Mouse (Mus musculus) liver, postnatal 0 days (tissue): ENCODE measurements at regions not wholly inside any gene's neighbourhood (a gene's known extent, or its start where the extent isn't known, plus 50 kb on each side); places are given as distances from the start of the nearest gene placed in this dataset.

Experiments
- ATAC-seq: fragments of 200-750 bp; cut with Nextera tagmentation; 2 replicates; pipeline ENCODE4 v1.8.0; 2017; ENCODE audit warnings: mild to moderate bottlenecking, moderate library complexity
- DNase-seq: peaks from one replicate; pipeline ENCODE4 v3.0.0-alpha.2; 2016
- H3K27ac ChIP-seq: fragments of 300-500 bp; sonication (generic); 2 replicates; pipeline ENCODE4 v1.5.1; 2014; ENCODE audit warnings: antibody characterized with exemption, moderate library complexity, mild to moderate bottlenecking, low read depth
- H3K27me3 ChIP-seq: fragments of 300-500 bp; sonication (generic); 2 replicates; pipeline ENCODE4 v1.6.1; 2014; ENCODE audit warnings: low read length, control low read depth, mixed read lengths; ENCODE audit not compliant: insufficient read depth
- H3K36me3 ChIP-seq: fragments of 300-500 bp; sonication (generic); replicated peaks from 2 replicates; pipeline ENCODE4 v1.6.1; 2014; ENCODE audit warnings: mild to moderate bottlenecking, control low read depth, low read length, moderate library complexity, mixed read lengths; ENCODE audit not compliant: insufficient read depth
- H3K4me1 ChIP-seq: fragments of 300-500 bp; sonication (generic); 2 replicates; pipeline ENCODE4 v1.6.1; 2014; ENCODE audit warnings: antibody characterized with exemption, mild to moderate bottlenecking, control low read depth; ENCODE audit not compliant: insufficient read depth
- H3K4me2 ChIP-seq: fragments of 300-500 bp; sonication (generic); 2 replicates; pipeline ENCODE4 v1.6.1; 2014; ENCODE audit warnings: low read depth, mild to moderate bottlenecking, low read length, moderate library complexity, mixed read lengths
- H3K4me3 ChIP-seq: fragments of 300-500 bp; sonication (generic); 2 replicates; pipeline ENCODE4 v1.5.1; 2014; ENCODE audit warnings: low read depth, low read length
- H3K9ac ChIP-seq: fragments of 300-500 bp; sonication (generic); replicated peaks from 2 replicates; pipeline ENCODE4 v1.6.1; 2014; ENCODE audit warnings: mild to moderate bottlenecking, moderate library complexity
- H3K9me3 ChIP-seq: fragments of 300-500 bp; sonication (generic); 2 replicates; pipeline ENCODE4 v1.6.1; 2016; ENCODE audit warnings: mild to moderate bottlenecking, control low read depth, low read length, mixed read lengths
- CTCF ChIP-seq: sonication (generic); IDR thresholded peaks from 2 replicates; pipeline ENCODE4 v1.5.1; 2016; ENCODE audit warnings: antibody characterized with exemption, low read depth
- EP300 ChIP-seq: IDR thresholded peaks from 2 replicates; pipeline ENCODE4 v1.6.1; 2016; ENCODE audit warnings: antibody characterized with exemption, low read depth, mild to moderate bottlenecking
- WGBS: fragments of 180-500 bp; shearing (Covaris S2); extraction: QIAGEN DNeasy Blood & Tissue Kit; methylation state at CpG from one replicate; pipeline ENCODE4 v1.1.7; 2014; ENCODE audit not compliant: insufficient replicate concordance; 5-methylcytosine and 5-hydroxymethylcytosine counted together

GRCm38 (mm10) chr7:36921003-36921402 lies 223.1 kb downstream of the Tshz3 start:
- ATAC-seq (no peak), DNase-seq (no peak)
- Histone ChIP-seq H3K27ac (no peak overlapping the region), H3K4me3 (no peak overlapping the region), H3K27me3 (no peaks in the 10 kb centered on the region), H3K9me3 (no peaks in the 10 kb centered on the region), H3K9ac (no peak overlapping the region), H3K36me3 (no peaks in the 10 kb centered on the region), H3K4me2 (no peak overlapping the region), H3K4me1 (no peaks in the 10 kb centered on the region)
- WGBS = 65% methylated on average over 14 of the region's 14 CpGs
- TF ChIP-seq CTCF = no peak

GRCm38 (mm10) chr7:36933490-36933889 lies 235.6 kb downstream of the Tshz3 start:
- DNase-seq = no peak

DNA sequence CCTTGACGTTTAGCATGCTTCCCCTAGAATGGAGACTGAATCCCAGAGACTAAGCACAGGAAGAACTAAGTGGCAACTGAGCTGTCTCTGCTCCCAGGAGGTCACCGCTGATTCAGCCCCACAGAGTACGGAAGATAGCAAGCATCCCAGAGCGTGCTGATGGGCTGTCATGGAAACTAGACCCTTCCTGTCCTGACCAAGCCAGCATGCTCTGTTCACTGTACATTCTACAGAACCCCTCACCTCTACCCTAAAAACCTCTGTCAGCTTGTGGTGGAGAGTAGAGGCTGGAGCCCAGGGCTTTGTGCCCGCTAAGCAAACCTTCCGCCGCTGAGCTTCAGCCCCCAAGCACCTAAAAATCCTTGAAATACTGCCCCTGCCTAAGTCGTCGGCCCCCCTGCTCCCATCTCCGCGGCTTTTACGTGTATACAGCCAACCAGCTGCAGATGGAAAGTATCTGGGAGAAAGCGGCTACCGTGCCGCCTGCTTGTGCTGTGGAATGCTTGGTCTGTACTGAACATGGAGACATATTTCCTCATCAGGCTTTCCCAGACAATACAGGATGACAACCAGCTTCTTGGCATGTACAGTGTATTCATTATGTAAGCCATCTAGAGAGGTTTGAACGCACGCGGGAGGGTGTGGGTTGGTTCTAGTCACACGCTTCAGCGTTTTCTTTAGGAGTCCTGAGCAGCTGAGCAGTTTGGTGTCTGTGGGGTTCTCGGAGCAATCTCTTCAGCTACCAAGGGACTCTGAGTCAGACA lies 237.1 kb downstream of the Tshz3 start:
- Histone ChIP-seq H3K9ac (no peak overlapping the region), H3K4me2 (no peak overlapping the region), H3K9me3 (no peaks in the 10 kb centered on the region), H3K36me3 (no peaks in the 10 kb centered on the region), H3K27ac (no peak overlapping the region), H3K4me1 (no peaks in the 10 kb centered on the region), H3K4me3 (no peak overlapping the region), H3K27me3 (no peaks in the 10 kb centered on the region)
- WGBS = 77% methylated on average over 21 of the region's 21 CpGs
- no peak for TF ChIP-seq EP300
- TF ChIP-seq CTCF = no peak
- DNase-seq (no peak), ATAC-seq (no peak)

More at GRCm38 (mm10) chr7:36933490-36933889, 235.6 kb downstream of the Tshz3 start:
- Histone ChIP-seq H3K4me1 (no peaks in the 10 kb centered on the region), H3K9me3 (no peaks in the 10 kb centered on the region), H3K36me3 (no peaks in the 10 kb centered on the region), H3K27me3 (no peaks in the 10 kb centered on the region), H3K4me3 (no peak overlapping the region), H3K4me2 (no peak overlapping the region), H3K27ac (no peak overlapping the region), H3K9ac (no peak overlapping the region)
- no peak for ATAC-seq
- WGBS = 66% methylated on average over 3 of the region's 4 CpGs
- no peak for TF ChIP-seq CTCF

- H3K4me2 ChIP-seq = no peak overlapping the region
- no peaks in the 10 kb centered on the region for H3K36me3 ChIP-seq
- TF ChIP-seq EP300 = no peak
- TF ChIP-seq CTCF = no peak
- no peak for ATAC-seq
- H3K9me3 ChIP-seq = no peaks in the 10 kb centered on the region
- H3K4me3 ChIP-seq = no peak overlapping the region
- H3K27ac ChIP-seq = no peak overlapping the region
- WGBS = 83% methylated on average over 10 of the region's 10 CpGs
- no peaks in the 10 kb centered on the region for H3K27me3 ChIP-seq
- H3K9ac ChIP-seq = no peak overlapping the region
- no peaks in the 10 kb centered on the region for H3K4me1 ChIP-seq
- DNase-seq = no peak
These were observed 242.7 kb downstream of the Tshz3 start for GRCm38 (mm10) chr7:36940611-36941010.

DNA sequence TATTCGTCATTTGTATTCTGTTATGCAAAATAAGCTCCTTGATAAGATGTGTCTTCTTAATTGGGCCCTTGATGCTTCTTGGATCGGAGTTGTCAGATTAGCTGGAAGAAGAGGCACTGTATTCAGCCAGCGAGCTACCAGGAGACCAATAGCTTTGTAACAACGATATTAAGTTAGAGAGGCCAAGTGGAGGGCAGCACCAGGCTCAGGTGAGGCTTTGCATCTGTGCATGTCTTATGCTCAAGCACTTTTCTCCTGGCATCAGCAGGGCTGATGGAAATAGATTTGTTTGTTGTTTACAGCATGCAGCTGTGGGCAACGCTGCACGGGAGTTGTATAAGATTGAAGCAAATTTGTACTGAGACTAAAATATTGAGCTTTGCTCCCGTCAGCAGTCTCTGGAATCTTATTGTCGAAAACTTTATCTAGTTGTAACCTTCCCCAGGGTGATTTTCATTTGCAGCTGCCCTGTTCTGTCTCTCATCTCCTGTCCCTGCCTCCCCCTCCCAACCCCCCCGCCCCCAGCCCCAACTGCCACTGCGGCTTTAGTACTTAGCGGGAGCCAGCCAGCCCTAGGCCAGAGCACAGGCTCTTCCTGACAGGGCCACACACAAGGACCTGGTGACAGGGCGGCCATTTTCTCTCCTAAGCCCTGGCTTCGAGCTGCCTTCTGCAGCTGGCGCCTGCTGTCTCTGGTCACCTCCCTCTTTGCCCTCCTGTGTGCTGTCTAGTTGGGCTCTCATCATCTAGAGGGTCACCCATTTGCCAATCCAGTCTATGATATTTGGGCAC lies 247.3 kb downstream of the Tshz3 start:
- WGBS = 70% methylated on average over 14 of the region's 14 CpGs
- Histone ChIP-seq H3K9ac (no peak overlapping the region), H3K27me3 (no peaks in the 10 kb centered on the region), H3K4me3 (no peak overlapping the region), H3K27ac (no peak overlapping the region), H3K4me2 (no peak overlapping the region), H3K9me3 (no peaks in the 10 kb centered on the region), H3K36me3 (no peaks in the 10 kb centered on the region), H3K4me1 (no peaks in the 10 kb centered on the region)
- DNase-seq (no peak), ATAC-seq (no peak)
- no peak for TF ChIP-seq CTCF

DNA sequence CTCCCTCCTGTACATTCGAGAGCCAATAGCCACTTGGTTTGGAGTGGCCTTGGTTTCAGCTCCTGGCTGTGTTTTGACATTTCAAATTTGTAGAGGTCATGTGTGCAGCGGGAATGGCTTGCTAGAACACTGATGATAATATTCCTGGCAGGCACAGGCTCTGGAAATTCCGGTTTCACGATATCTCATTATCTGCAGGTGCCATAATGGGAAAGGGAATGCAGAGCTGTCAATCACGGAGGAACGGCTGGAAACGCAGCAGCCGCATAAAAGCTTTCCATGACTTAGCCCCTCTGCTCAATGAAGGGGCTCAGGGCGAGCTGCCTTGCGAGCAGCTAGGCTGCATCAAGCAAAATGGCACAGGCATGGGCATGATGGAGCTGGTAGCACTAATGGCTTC lies 251.6 kb downstream of the Tshz3 start:
- ATAC-seq = no peak
- TF ChIP-seq EP300 = no peak
- no peak for TF ChIP-seq CTCF
- H3K4me3 ChIP-seq = no peak overlapping the region
- DNase-seq = no peak
- no peak overlapping the region for H3K9ac ChIP-seq
- 73% methylated on average over 10 of the region's 10 CpGs for WGBS
- no peaks in the 10 kb centered on the region for H3K36me3 ChIP-seq
- H3K27me3 ChIP-seq = no peaks in the 10 kb centered on the region
- H3K4me1 ChIP-seq = no peaks in the 10 kb centered on the region
- H3K4me2 ChIP-seq = no peak overlapping the region
- no peak overlapping the region for H3K27ac ChIP-seq
- no peaks in the 10 kb centered on the region for H3K9me3 ChIP-seq
